Mouse (Mus musculus) splenic B cell, adult 2 months (primary cell): ENCODE data around the gene Ccdc28b.

ENCODE experiments used
- DNase-seq: peaks from one replicate; pipeline ENCODE4 v3.0.0-alpha.2; 2011; ENCODE audit warnings: low read depth, low spot score
- H3K27me3 ChIP-seq: 2 replicates; pipeline ENCODE4 v1.6.1; 2012; ENCODE audit warnings: mild to moderate bottlenecking, low read length, moderate library complexity, mixed read lengths; ENCODE audit not compliant: control insufficient read depth, poor library complexity, insufficient read depth, severe bottlenecking
- H3K36me3 ChIP-seq: 2 replicates; pipeline ENCODE4 v1.6.1; 2012; ENCODE audit warnings: mild to moderate bottlenecking, low read length, moderate library complexity, mixed read lengths; ENCODE audit not compliant: control insufficient read depth, poor library complexity, insufficient read depth, severe bottlenecking

Gene Ccdc28b

GRCm38 (mm10) chr4:129633852-129634251, 10.1 kb upstream of the Ccdc28b start:
- DNase-seq: no peak
- no peaks in the 10 kb centered on the region for H3K27me3 ChIP-seq
- peaks cover 13% of the 10 kb centered on the region for H3K36me3 ChIP-seq

GRCm38 (mm10) chr4:129631867-129632266, 8.1 kb upstream of the Ccdc28b start:
- no peak for DNase-seq
- peaks cover 11% of the 10 kb centered on the region for H3K36me3 ChIP-seq

GRCm38 (mm10) chr4:129630944-129631343, 7.2 kb upstream of the Ccdc28b start:
- no peak for DNase-seq
- Histone ChIP-seq H3K27me3 (no peaks in the 10 kb centered on the region), H3K36me3 (peaks cover 10% of the 10 kb centered on the region)

More at GRCm38 (mm10) chr4:129631867-129632266, 8.1 kb upstream of the Ccdc28b start:
- H3K27me3 ChIP-seq: no peaks in the 10 kb centered on the region

GRCm38 (mm10) chr4:129626035-129626434, 2.3 kb upstream of the Ccdc28b start:
- Histone ChIP-seq H3K27me3 (no peaks in the 10 kb centered on the region), H3K36me3 (peaks cover 2% of the 10 kb centered on the region; the same call in 1 of the 2 replicates)
- DNase-seq: no peak

- no peaks in the 10 kb centered on the region for H3K27me3 ChIP-seq
- DNase-seq: no peak
- H3K36me3 ChIP-seq: peaks cover 2% of the 10 kb centered on the region; the same call in 1 of the 2 replicates
These were observed 1.7 kb upstream of the Ccdc28b start for GRCm38 (mm10) chr4:129625496-129625895.

- DNase-seq: peak; percentile 92
- Histone ChIP-seq H3K36me3 (peaks cover 2% of the 10 kb centered on the region; the same call in 1 of the 2 replicates), H3K27me3 (no peaks in the 10 kb centered on the region)
These were observed 1.3 kb upstream of the Ccdc28b start for GRCm38 (mm10) chr4:129625029-129625370.

- DNase-seq: peak; percentile 90
- H3K27me3 ChIP-seq: no peaks in the 10 kb centered on the region
- peaks cover 2% of the 10 kb centered on the region; the same call in 1 of the 2 replicates for H3K36me3 ChIP-seq
These were observed 708 bp upstream of the Ccdc28b start for GRCm38 (mm10) chr4:129624281-129625028.

- no peaks in the 10 kb centered on the region for H3K36me3 ChIP-seq
- H3K27me3 ChIP-seq: no peaks in the 10 kb centered on the region
- no peak for DNase-seq
These were observed 778 bp downstream of the Ccdc28b start for GRCm38 (mm10) chr4:129622803-129623535.

- Histone ChIP-seq H3K36me3 (no peaks in the 10 kb centered on the region), H3K27me3 (no peaks in the 10 kb centered on the region)
- no peak for DNase-seq
These were observed 1.5 kb downstream of the Ccdc28b start for GRCm38 (mm10) chr4:129622120-129622802.

GRCm38 (mm10) chr4:129621283-129621841, 2.4 kb downstream of the Ccdc28b start:
- DNase-seq: peak; percentile 43
- H3K27me3 ChIP-seq: no peaks in the 10 kb centered on the region
- H3K36me3 ChIP-seq: no peaks in the 10 kb centered on the region; the same call in 1 of the 2 replicates

- H3K27me3 ChIP-seq: no peaks in the 10 kb centered on the region
- H3K36me3 ChIP-seq: no peaks in the 10 kb centered on the region; the same call in 1 of the 2 replicates
- no peak for DNase-seq
These were observed 3.1 kb downstream of the Ccdc28b start for GRCm38 (mm10) chr4:129620419-129621282.

GRCm38 (mm10) chr4:129618786-129619691, 4.7 kb downstream of the Ccdc28b start, which contains the start of gene Iqcc:
Gene Iqcc, minus strand, starts transcription at chr4:129619099.
- Histone ChIP-seq H3K27me3 (no peaks in the 10 kb centered on the region), H3K36me3 (no peaks in the 10 kb centered on the region; the same call in 1 of the 2 replicates)
- DNase-seq: peak; percentile 97

GRCm38 (mm10) chr4:129618031-129618430, 5.7 kb downstream of the Ccdc28b start:
- no peaks in the 10 kb centered on the region for H3K27me3 ChIP-seq
- H3K36me3 ChIP-seq: no peaks in the 10 kb centered on the region; the same call in 1 of the 2 replicates
- no peak for DNase-seq
